ENCODE assay signal across 20 mouse cellular contexts in genomic region chr5:142041226-142041802, GRCm38 (mm10).
DNase-seq lines count a peak whose midpoint lies in the region; ATAC-seq and TF ChIP-seq lines count a peak whose summit lies in the region.
"Had no signal": no experiment of that assay in that cellular context is flagged by ENCODE, and none has a peak within 500 bp of the region (broad histone marks: within the 10 kb centered on the region; RNA-seq: fewer than 3 reads in every experiment).

No protein-coding gene starts in this region.

- no peaks in the 10 kb centered on the region for H3K27me3 ChIP-seq in kidney, embryonic 14.5 days (ENCODE audit: control insufficient read depth, insufficient read depth, low read length)
- H3K27me3 ChIP-seq in thymus, adult 2 months (ENCODE audit: control insufficient read depth, insufficient read depth, low read length): no peaks in the 10 kb centered on the region
- H3K27me3 ChIP-seq: forebrain, embryonic 13.5 days; heart, embryonic 12.5 days had no signal

- H3K9me3 ChIP-seq in kidney, embryonic 14.5 days (ENCODE audit: control insufficient read depth, low read length): no peaks in the 10 kb centered on the region
- H3K9me3 ChIP-seq: embryonic facial prominence, embryonic 10.5 days; forebrain, embryonic 13.5 days; heart, embryonic 12.5 days had no signal

- H3K36me3 ChIP-seq in kidney, embryonic 14.5 days (ENCODE audit: control insufficient read depth, insufficient read depth, low read length): no peaks in the 10 kb centered on the region
- H3K36me3 ChIP-seq in thymus, adult 2 months (ENCODE audit: control insufficient read depth, insufficient read depth, low read length): no peaks in the 10 kb centered on the region
- H3K36me3 ChIP-seq: embryonic facial prominence, embryonic 10.5 days had no signal

- no peak overlapping the region for H3K9ac ChIP-seq in kidney, embryonic 14.5 days (ENCODE audit: low read depth, low read length)
- H3K9ac ChIP-seq: forebrain, embryonic 13.5 days; heart, embryonic 12.5 days; hindbrain, embryonic 14.5 days; liver, postnatal 0 days had no signal

- ATAC-seq in kidney, embryonic 14.5 days (ENCODE audit: low FRiP score, low TSS enrichment): no peak
- ATAC-seq: forebrain, embryonic 13.5 days; intestine, postnatal 0 days; liver, postnatal 0 days had no signal

- H3K4me2 ChIP-seq in kidney, embryonic 14.5 days (replicated peaks; ENCODE audit: low read depth, low read length): no peak overlapping the region
- H3K4me2 ChIP-seq: forebrain, embryonic 13.5 days; heart, embryonic 12.5 days; hindbrain, embryonic 14.5 days had no signal

- 33% methylated on average over 8 of the region's 8 CpGs for WGBS in kidney, embryonic 14.5 days
- WGBS in thymus, adult 2 months: 94% methylated on average over 8 of the region's 8 CpGs

- peaks cover 11% of the 10 kb centered on the region; the same call in 1 of the 2 replicates for H3K4me1 ChIP-seq in kidney, embryonic 14.5 days (ENCODE audit: control insufficient read depth, insufficient read depth, low read length)
- peaks cover 55% of the 10 kb centered on the region for H3K4me1 ChIP-seq in thymus, adult 2 months (replicated peaks; ENCODE audit: control insufficient read depth, insufficient read depth, low read length)
- H3K4me1 ChIP-seq: embryonic facial prominence, embryonic 10.5 days; forebrain, embryonic 13.5 days; heart, embryonic 12.5 days had no signal

- TF ChIP-seq POLR2A in thymus, adult 2 months (IDR thresholded peaks at IDR 0.05; ENCODE audit: control insufficient read depth, extremely low read depth, insufficient read depth, low read length, poor library complexity): no peak

- peak; percentile 12 for DNase-seq in kidney, adult 11 months
- no peak for DNase-seq in thymus, adult 2 months
- DNase-seq in thymus, postnatal 0 days (ENCODE audit: low spot score): no peak
- DNase-seq in kidney, postnatal 14 days: peak; percentile 33
- DNase-seq in embryo, embryonic 10 days (ENCODE audit: low spot score): no peak
- DNase-seq in adrenal gland, postnatal 10 days: no peak
- DNase-seq: B cell, adult 2 months; cerebellum, adult 9-11 months; gastrocnemius, postnatal 36 days; liver; liver, postnatal 0 days; lung, postnatal 36 days; right cerebral cortex, postnatal 4 days; thymus, postnatal 14 days had no signal

- no peak overlapping the region for H3K27ac ChIP-seq in kidney, embryonic 14.5 days (ENCODE audit: low read depth, low read length)
- peak overlapping the region; percentile 59; the same call in 1 of the 2 replicates for H3K27ac ChIP-seq in thymus, adult 2 months (ENCODE audit: control insufficient read depth, insufficient read depth, low read length)
- H3K27ac ChIP-seq: embryonic facial prominence, embryonic 10.5 days; forebrain, embryonic 13.5 days; hindbrain, embryonic 14.5 days had no signal

- no peak overlapping the region for H3K4me3 ChIP-seq in kidney, embryonic 14.5 days (ENCODE audit: low read length)
- H3K4me3 ChIP-seq in thymus, adult 2 months (ENCODE audit: control insufficient read depth, insufficient read depth, low read length): no peak overlapping the region
- H3K4me3 ChIP-seq: embryonic facial prominence, embryonic 10.5 days; forebrain, embryonic 13.5 days; heart, embryonic 12.5 days had no signal

- no peak for TF ChIP-seq CTCF in thymus, adult 2 months (IDR thresholded peaks at IDR 0.05; ENCODE audit: borderline replicate concordance, control insufficient read depth, extremely low read depth, insufficient read depth, low read length, poor library complexity)

Comparison
In these comparisons a context has a peak if more than half of its experiments do, and no peak if none do; other contexts are left out.
1. DNase-seq: peak in kidney, adult 11 months (single experiment) and kidney, postnatal 14 days (single experiment); none in thymus, adult 2 months (single experiment), thymus, postnatal 0 days (single experiment), embryo, embryonic 10 days (single experiment) and adrenal gland, postnatal 10 days (single experiment).